Mouse (Mus musculus) ZHBTc4 (cell line): ENCODE data around the gene Mad1l1.

ENCODE experiments used
- DNase-seq: peaks from one replicate; pipeline ENCODE4 v3.0.0-alpha.2; 2011; ENCODE audit warnings: low read depth, low spot score

Mad1l1 gene

DNA sequence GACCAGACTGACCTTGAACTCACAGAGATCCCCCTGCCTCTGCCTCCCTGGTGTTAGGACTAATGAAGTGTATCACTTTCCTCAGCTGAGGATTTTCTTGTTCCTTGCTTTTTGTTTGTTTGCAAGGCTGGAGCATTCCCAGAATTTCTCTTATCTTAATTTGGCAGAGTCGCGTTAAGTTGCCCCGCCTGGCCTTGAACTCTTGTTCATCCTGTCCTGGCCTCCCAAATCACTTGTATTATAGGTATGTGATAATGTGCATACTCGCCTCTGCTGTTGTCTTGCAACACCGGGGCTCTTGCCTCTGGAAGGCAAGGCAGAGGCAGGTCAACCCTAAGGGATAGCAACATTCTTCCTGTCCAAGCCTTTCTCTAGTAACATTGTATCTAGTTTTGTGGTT is 2.7 kb upstream of the Mad1l1 start:
- DNase-seq = peak; percentile 65

DNA sequence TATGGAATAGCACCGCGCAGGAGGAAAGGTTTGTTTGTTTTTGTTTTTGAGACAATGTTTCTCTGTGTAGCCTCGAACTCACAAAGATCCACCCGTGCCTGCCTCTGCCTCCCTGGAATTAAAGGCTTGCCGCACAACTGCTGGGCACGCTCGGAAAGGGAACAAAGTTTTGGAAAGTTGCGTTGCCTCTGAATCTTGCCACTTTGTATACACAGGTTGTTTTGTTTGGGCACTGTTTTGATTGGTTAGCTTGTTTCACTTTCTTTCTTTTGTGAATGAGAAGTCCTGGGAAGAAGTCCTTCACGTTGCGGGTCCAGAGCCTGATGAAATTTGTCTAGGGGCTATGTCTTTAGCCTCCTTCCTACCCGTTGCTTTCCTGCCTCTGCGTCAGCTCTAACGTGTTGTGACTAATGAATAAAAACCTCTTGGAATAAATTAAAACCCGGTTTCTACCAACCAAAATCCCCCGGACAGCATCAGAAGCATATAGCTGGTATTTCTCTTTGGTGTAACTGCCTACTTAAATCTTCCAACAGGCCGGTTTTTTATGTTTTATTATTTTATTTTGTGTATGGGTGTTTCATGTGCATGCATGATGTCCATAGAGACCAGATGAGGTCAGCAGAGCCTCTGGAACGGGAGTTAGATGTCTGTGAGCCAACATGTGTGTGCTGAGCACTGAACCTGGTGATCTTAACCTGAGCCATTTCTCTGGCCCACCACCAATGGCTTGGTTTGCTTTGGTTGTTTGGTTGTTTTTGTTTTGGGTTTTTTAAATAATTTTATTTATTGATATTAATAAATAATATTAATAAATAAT is 614 bp upstream of the Mad1l1 start:
- no peak for DNase-seq

DNA sequence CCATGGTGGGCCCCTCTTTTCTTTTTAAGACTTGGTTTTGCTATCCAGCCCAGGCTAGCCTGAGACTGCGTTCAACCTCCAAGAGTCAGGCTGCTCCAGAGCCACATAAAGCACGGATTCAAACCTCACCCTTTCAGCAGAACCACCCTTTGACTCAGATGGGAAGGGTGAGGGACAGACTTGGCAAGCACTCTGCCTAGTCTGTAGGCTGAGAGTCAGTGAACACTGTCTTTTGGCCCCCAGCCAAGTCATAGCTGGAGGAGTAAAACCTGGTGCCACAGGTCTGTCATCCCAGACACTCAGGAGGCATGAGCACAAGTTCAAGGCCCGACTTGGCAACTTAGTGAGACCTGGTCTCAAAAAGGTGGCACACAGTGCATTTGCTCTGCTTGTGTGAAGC is 4.6 kb downstream of the Mad1l1 start:
- no peak for DNase-seq

DNA sequence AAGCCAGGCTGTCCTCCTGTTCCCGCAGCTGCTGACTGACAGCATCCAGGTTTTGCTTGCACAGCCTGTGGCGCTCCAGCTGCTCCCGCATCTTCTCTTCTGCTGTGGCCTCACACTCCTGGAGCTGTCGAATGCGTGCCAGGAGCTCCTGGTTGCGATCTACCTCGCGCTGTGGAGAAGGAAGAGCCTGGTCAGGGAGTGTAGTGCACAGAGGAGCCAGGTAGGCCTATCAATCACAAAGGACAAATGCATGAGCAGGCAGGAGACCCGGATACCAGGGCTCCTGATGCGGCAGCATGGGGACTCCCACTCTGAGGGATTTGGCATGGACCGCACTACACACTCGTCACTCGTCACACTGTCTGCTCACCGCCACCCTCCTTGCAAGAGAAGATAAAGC is 13.8 kb downstream of the Mad1l1 start:
- no peak for DNase-seq

DNA sequence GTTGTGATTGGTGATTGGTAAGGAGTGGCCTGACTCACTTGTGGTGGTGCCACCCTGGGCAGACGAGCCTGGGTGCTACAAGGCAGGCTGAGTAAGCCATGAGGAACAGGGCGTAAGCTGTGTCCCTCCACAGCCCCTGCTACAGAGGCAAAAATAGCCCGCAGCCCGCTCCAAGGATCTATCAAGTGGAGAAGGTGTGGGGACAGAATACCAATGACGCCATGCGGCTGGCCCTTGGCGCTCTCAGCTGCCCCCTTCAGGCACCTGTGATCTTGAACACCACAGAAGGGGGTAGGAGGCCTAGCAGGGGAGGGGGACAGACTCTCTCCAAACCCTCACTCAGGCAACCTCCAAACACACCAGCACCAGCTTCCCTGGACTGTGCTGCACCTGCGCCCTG is 15.3 kb downstream of the Mad1l1 start:
- no peak for DNase-seq

DNA sequence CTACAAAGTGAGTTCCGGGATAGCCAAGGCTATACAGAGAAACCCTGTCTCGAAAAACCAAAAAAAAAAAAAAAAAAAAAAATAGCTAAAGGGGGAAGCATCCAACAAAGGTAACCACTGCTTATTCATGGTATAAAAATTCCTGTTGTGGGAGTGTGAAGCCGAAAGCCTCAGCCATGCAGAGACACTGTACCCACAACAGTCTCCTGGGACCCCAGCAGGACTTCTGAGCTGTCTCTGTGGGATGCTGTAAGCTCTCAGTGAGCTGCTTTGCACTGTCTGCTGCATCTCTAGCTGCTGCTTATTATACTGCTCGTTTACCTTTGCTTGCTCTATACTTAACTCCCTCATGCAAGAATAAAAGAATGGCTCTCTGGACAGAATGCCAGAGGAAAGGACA is 23.1 kb downstream of the Mad1l1 start:
- no peak for DNase-seq

DNA sequence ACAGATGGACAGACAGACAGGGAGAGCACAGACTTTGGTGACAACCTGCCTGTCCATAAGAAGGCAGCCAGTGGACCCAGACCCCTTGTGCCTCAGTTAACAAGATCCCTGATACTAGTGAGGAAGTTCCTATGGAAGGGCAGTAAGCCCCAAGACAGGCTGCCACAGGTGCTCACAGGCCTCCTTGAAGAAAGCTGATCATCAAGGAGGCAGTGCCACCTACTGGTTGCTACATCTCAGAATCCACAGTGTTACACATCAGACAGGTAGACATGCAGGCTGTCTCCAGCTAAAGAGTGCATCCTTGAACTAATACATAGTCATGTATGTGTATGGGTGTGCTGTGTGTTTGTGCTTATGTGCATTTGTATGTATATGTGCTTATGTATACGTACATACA is 29.2 kb downstream of the Mad1l1 start:
- DNase-seq = peak; percentile 73

DNA sequence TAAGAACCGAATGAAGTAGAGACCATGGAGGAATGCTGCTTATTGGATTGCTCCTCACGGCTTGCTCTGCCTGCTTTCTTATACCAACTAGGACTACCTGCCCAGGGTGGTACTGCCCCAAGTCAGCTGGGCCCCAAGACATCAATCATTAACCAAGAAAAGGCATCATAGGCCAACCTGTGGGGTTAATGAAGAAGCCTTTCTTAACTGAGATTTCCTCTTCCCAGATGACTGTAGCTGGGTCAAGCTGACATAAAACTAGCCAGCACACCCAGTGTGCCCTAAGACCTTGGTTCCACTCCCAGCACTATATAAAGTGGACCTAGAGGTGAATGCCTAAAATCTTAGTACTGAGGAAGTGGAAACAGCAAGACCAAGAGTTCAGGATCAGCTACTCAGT is 32.2 kb downstream of the Mad1l1 start:
- DNase-seq = no peak

DNA sequence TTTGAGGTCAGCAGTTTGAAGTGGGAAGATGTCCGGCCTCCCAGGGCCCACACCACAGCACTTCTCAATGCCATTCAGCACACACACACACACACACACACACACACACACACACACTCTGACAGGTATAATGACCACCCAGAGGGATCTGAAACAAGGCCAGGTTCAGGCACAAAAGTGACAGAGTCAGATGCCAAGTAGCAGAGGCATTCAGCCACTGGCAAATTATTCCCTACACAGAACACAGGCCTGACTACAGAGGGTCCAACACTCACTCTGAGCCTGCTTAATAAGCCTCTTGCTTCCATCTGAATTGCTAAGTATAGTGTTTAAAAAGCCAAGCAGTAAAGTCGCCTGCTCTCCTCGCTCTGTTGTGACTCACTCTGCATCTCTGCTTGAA is 33.1 kb downstream of the Mad1l1 start:
- no peak for DNase-seq

DNA sequence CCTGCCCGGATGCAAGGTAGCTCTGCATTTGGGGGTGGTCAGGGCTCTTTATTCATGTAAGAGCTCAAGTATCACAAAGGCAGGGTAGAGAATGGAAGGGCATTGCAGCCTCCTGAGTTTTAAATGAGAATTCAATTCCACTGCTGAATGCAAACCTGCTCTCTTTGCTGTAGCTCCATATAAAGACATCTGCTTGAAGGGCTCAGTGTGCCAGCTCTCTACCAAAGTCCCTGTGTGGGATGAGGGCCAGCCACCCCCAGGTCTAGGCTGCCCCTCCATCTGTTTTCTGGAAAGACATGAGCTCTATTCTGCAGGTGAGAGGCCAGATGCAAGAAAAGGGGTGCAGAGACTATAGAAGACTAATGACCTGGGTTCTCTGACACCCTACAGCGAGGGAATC is 36.6 kb downstream of the Mad1l1 start:
- no peak for DNase-seq

DNA sequence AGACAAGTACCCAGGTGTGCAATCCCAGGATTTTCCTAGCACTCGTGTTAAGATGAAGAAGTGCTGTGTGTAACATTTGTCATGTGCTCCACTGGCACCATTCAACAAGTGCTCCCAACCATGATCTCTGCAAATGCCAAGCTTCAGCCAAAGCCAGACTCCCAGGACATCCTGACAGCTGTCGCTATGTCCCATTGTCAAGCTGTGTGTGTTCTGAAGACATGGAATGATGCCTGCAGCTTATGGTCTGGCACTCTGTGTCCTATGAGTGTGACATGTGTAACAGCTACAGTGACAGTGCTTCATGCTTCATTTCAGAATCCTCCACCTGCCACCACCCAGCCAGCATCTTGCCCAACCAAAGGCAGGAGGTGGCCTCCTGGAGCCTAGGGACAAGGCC is 37.3 kb downstream of the Mad1l1 start:
- no peak for DNase-seq

DNA sequence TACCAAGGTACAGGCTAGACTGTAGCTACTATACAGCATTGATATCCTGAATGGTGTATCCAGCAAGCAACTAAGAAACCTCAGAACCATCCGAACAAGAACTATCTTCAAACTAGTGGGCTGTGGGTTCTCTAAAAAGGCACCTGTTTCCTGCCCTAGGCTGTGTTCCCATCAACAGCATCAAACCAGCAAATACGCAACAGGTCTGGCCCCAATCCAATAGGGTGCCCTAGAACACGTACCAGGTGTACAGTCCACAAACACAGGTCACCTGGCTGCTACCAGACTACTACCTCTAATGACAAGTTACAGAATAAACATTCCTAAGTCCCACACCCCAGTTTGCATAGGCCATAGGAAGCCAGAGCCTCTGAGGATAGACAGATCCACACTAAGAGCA is 38.5 kb downstream of the Mad1l1 start:
- no peak for DNase-seq

DNA sequence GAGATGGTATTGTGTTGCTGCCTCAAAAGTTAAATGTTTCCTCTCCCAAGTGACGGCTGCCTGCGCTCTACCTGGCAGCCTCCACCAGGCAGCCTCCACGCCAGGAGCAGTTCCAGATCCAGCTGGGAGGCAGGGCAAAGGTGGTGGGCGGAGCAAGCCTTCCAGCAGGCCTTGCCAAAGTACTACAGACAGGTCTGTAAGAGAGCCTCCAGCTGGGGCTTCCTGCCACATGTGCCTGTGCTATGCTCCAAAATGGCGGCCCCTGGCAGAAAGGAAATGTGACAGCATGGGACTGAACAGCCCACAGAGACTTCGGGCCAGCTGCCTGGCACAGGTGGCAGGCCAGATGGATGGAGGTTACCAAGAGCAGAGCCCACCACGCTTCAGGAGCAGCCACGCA is 39.0 kb downstream of the Mad1l1 start:
- peak; percentile 92 for DNase-seq

DNA sequence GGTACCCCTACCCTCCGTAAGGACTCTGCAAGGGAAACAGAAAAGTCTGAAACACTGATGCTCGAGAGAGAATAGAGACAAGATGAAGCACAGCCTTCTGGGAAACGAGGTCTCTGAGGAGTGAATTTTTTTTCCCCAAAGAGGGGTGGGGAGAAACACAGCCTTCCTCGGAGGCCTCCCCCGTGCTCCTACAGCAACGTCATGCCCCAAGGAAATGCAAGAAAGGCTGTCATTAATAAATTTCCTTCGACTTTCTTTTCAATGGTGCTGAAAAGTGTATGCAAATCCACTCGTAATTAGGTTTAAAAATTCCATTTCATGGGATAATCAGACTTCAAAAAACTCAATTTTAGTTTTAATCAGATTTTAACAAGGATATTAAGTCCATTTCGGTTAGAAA is 41.1 kb downstream of the Mad1l1 start:
- no peak for DNase-seq

DNA sequence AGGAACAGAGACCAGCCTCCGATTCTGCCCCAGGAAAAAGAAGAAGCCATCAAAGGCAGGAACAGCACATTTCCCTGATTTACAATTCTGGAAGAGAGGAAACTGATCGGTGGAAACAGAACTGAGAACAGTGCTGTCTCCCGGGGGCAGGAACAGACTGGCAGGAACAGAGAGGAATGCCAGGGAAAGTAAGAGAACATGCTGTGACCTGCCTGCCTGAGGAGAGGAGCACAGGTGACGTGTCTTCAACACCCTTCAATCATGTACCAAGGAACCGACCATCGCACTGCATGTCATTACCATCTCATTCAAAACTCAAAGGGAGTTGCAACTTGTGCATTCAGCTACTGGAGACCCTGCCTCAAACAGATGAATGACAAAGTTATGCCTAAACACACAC is 44.6 kb downstream of the Mad1l1 start:
- DNase-seq = no peak

DNA sequence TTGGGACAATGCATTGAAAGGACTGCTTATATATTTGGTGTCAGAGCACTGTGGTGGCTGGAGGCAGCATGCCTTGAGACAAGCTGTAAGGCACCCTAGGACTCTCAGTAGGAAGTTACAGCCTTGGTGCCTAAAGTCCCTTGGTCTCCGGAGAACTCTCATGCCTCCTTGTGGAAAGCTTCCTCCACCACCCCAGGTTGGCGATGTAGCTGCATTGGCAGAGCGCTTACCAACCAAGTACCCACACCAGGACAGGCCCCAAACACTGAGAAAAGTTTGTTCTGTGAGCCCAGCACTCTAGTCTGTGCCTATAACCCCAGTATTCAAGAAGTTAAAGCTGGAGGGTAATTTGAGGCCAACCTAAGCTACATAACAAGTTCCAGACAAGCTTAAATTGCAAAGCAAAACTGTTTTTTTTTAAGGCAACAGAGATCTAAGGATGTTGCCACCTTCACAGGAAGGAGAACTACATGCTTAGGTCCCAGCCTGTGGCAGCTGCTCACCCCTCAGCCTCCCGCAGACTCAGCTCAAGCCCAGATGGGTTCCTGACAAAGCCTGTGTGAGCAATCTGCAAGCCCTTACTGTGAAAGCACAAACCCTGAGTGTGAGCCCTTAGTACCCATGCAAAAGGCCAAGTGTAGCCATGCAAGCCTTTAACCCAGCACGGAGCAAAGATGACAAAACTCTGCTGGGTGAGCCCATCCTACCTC is 50.2 kb downstream of the Mad1l1 start:
- DNase-seq = no peak

DNA sequence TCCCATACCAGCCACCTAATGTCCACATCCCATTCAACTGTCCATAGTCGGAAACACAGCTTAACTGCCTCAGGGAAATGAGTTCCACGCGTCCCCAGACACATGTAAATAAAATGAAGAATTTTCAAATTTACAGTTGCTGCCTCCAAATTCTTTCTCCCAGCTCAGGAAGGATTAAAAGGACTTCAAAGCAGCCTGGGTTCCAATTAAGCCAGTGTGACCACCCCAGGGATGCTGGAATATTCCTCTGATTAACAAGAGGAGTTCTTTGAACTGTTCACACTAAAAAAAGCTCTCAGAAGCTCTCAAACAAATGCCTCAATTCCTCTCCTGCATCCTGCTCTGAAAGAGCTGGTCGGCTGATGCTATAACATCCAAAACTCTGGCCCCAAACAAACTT is 53.0 kb downstream of the Mad1l1 start:
- DNase-seq = no peak

DNA sequence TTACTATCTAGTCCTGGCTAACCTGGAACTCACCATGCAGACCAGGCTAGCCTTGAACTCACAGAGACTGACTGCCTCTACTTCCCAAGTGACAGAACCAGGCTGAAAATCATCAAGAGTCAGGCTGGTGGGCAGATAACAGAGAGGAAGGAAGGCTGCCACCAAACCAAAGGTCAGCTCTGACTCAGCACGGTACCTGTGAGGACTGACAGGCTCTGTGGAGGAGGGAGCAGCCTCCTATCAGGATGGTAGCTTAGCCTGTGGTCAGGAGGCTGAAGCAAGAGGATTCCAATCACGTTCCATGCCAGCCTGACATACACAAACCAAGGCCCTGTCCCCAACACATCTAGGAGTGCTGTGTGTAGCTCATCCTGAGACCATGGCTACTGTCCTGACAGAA is 54.3 kb downstream of the Mad1l1 start:
- no peak for DNase-seq

DNA sequence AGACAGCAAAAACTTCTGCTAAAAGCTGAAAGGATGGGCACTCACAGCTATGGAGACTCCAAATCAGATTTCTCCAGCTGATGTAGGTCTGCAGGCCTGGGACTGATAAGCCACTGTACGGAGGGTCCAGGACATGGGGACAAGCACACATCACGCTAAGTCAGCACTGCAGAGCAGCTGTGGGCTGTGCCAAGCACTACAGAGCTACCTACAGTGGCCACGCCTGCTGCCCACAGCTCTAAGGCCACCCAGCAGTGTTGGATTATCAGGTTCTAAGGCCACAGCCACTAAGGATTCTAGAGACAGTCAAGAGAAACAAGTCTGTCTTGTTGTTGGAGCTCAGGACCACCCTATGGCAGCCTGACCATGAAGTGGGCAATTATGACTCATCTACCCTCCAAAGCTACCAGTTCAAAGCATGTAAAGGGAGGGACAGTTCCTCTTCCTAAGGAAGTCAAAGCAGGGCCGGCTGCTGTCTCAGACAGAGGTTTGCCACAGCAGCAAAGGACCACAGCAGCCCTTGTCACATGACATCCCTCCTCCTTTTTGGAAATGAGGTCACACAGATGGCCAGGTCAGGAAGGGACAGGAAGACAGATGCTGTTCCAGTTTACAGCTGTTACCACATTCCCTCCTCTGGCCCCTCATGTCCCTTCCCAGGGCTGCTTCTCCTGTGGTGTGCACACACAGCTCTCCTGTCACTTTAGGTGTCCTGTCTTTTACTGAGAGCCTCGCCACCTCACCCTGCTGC is 56.4 kb downstream of the Mad1l1 start:
- DNase-seq = no peak

DNA sequence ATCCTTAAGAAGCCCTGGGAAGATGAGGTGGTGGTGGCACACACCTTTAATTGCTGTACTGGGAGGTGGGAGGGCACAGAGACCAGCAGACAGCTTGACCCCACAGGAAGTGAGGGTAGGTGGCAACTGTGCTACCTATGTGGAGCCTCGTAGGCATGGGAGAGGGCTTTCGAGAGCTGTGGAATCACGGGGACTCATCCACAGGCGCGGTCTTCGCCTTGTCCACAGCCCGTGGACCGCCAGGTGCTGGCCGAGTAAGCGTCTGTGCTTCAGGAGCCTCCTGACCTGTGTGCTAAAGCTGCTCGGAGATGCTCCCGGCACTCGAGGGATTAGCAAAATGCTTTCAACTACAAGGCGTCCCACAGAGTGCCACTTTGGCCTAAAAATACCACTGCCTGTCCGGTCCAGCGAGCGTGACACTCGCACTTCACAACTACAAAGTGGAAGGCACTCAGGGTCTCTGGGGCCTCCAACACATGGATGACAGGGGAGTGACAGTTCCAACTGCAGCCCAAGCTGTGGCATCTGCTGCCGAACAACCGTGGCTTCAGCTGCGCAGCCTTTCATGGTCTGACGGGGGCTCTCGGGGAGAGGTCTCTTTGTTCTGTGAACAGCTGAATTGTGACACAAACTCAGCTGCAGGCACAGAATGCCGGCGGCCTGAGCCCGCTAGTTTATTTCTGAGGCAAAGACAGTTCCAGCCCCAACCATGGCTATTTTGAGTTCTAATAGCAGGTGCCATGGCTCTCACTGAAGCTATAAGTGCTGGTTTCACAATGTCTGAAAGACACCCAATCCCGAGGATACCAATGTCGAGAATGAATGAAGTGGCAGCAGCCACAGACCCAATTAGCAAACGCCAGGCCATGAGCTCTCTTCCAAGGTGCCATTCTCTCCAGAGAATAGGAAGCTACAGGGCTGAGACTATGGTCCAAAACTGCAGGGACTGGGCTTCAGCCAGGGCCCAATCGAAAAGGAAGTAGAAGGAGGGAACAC is 57.3 kb downstream of the Mad1l1 start:
- peak; percentile 8 for DNase-seq

DNA sequence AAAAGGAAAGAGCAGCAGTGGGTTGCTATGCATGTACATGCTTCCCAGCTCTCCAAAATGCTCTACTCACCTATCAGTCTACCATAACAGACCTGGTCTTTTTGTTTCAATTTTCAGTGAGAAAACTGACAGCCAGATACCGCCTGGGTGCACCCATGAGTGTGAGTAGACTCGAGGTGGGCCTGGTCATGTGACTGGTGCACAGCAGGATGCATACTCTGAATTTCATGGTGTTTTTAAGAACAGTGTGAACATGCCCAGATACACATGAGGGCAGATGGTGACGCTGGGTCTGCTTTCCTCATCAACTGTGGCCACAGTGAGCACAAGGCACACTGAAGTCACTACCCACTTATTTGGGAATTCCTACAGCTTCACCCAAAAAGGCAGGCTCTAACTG is 59.0 kb downstream of the Mad1l1 start:
- no peak for DNase-seq
